Mouse (Mus musculus): ENCODE measurements around the gene Ganc.

Ganc gene

GRCm38 (mm10) chr2:120447306-120447705 lies 43.6 kb downstream of the Ganc start:
- peak; percentile 19 for DNase-seq (ENCODE audit: extremely low read depth, low read depth)

GRCm38 (mm10) chr2:120450724-120451123 lies 47.0 kb downstream of the Ganc start:
- DNase-seq (ENCODE audit: extremely low read depth, low read depth): no peak

DNA sequence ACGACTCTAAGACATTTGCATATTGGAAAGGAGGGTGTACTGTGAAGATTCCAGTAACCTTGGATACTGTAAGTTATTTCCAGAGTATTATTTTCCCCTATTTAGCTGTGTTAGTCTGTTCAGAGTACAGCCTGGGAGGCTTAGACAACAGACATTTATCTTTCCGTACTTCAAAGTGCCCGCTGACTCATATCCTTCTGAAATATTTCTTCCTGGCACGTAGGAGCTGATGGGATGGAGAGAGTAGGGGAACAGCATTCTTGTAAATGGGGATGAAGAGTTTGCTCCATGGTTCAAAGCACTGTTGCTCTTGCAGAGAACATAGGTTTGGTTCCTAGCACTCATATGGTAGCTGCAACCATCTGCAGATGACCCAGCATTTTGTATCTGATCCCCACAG lies 48.9 kb downstream of the Ganc start:
- no peak for DNase-seq (ENCODE audit: extremely low read depth, low read depth)

DNA sequence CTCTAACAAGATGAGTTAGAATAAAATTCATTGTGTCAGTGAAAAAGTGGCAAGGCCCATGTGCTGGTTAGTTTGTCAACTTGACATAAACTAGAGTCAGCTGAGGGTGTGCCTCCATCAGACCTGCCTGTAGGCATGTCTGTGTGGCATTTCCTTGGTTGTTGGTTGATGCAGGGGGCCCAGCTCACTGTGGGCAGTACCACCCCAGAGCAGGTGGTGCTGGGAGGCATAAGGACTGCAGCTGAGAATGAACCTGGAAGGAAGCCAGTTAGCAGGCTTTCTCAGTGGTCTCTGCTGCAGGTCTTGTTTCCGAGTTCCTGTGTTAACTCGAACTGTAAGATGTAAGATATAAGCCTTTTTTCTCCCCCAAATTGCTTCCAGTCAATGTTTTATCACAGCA lies 51.3 kb downstream of the Ganc start:
- no peak for DNase-seq (ENCODE audit: extremely low read depth, low read depth)

DNA sequence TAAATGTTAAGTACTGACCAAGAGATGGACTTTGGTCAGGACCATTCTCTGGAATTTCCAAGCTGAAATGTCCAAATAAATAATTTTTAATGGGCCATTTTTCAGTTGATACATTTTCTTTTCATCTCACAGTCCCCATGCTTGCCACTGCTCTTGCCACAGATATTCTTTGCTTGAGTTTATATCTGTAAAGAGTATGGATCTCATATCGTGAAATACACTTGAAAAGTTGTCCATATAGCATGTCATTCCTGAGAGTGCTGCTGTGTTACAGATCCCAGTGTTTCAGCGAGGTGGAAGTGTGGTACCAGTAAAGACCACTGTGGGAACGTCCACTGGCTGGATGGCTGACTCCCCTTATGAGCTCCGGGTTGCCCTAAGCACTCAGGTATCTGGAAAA lies 52.0 kb downstream of the Ganc start, which contains the start of gene Capn3:
TSS of gene Capn3 (plus strand) at position 301 of the 400 bp plus-strand sequence.
- DNase-seq (ENCODE audit: extremely low read depth, low read depth): no peak

GRCm38 (mm10) chr2:120460216-120460615 lies 56.5 kb downstream of the Ganc start:
- no peak for DNase-seq (ENCODE audit: extremely low read depth, low read depth)

DNA sequence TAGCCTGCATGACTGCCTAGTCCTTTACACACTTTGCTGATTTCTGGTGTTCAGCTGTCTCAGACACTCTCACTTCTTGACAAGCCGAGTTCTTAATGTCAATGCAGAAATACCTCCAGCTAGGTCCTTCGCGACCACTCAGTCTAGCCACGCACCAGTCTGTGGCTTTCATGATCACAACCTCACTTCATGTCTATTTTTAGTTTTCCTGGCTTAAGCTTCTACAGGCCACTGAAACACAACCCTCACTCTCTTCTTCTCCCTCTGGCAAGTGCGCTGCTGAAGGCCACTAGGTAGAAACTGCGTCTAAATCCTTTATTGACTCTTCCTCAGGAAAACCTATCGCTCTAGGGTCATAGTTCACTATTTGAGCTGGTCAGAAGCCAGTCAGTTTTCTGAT lies 59.6 kb downstream of the Ganc start:
- DNase-seq (ENCODE audit: extremely low read depth, low read depth): no peak

DNA sequence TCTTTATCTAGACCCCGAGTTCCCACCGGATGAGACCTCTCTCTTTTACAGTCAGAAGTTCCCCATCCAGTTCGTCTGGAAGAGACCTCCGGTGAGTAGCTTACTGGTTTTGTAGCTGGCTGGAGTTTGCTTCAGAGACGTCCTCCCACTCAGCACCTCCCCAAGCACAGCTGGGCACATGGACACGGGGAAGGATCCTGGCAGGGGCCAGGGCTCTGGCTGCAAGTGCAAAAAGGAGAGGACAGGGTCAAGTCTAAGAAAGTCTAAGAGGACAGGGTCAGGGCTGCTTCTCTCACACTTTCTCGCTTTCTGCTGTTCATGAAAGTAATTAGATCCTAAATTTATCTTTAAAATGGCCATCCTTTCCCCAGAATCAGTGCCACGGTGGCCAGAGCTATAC lies 60.4 kb downstream of the Ganc start:
- no peak for DNase-seq (ENCODE audit: extremely low read depth, low read depth)

- no peak for DNase-seq (ENCODE audit: extremely low read depth, low read depth)
These were observed 61.2 kb downstream of the Ganc start for GRCm38 (mm10) chr2:120464732-120465396.

GRCm38 (mm10) chr2:120465397-120465785 lies 61.7 kb downstream of the Ganc start:
- no peak for DNase-seq (ENCODE audit: extremely low read depth, low read depth)

DNA sequence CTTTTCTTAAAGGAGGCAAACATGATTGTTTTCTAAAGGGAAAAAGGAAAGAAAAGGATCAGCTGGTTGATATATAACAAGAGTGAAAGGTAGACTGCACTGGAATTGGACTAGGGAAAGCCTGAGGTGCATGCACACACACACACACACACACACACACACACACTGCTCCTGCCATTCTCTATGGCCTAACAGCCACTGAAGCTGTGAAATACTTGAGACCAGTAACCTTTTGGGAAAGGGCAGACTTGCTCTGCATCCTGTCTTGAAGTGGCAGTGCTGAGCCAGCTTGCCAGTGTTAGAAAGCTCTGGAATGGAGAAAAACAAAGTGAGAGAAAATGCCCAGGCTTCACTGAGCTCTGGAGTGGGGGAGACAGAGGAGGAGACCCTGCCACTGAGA lies 64.3 kb downstream of the Ganc start:
- DNase-seq (ENCODE audit: extremely low read depth, low read depth): no peak

DNA sequence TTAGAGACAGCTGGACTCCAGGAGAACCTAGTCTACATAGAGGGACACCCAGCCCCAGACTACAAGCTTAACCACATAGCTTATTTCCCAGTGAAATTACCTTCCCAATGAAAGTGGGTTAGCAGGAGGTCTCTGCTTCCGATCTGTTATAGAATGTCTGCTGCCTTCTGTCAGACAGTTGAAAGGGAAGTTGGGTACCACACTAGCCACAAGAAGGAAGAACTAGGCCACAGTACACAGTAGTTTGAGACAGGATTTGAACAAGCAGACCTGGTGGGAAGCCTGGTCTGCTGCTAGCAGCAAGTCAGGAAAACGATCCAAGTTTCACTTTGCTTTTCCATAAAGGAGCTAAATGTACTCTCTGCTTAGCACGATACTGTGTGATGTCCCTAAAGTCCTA lies 65.5 kb downstream of the Ganc start:
- no peak for DNase-seq (ENCODE audit: extremely low read depth, low read depth)

- DNase-seq (ENCODE audit: extremely low read depth, low read depth): no peak
These were observed 66.0 kb downstream of the Ganc start for GRCm38 (mm10) chr2:120469715-120470114.

DNA sequence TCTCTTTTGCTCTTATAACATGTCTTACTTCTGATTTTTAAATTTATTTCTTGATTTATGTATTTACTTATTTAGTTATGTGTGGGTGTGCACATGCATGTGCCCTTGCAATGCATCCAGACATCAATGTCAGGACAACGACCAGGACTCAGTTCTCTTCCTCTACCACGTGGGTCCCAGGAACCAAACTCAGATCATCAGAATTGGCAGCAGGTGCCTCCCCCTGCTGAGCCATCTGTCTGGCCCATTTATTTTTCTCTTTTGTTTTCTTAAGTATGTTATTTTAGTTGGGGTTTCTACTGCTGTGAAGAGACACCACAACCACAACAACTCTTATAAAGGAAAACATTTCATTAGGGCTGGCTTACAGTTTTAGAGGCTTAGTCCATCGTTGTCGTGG lies 67.2 kb downstream of the Ganc start:
- no peak for DNase-seq (ENCODE audit: extremely low read depth, low read depth)

DNA sequence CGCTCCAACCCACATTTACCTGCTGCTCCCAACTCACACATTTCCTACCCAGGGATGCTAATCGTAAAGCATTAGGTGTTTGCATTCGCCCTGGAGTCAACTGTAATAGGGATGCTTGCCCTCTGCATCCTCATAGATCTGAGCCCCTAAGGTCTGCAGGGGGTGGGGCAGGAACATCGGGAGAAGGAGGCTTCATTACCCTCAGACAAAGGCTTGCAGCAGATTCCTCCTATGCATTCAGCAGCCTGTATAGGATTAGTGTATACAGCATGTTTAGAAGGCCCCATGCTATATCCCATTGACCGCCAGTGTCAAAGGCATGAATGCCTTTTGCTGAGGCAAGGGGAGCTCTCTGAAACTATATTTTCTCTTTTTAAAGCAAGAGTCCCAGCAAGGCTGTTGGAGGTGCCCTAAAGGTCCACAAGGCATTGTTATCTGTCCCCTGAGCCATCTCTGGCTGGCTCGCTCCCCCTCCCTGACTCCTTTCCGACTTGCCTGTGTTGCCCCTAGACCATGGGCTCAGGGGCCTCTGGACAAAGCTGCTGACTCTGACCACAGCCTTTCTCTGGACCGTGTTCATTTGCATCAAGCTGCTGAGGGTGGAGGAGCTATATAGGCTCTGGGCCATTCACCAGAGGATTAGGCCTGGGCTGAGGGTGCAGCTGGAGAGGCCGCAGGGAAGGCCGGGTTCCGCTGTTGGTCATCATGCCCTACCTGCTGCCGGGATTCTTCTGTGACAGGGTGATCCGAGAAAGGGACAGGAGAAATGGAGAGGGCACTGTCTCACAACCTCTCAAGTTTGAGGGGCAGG lies 72.8 kb downstream of the Ganc start:
- DNase-seq (ENCODE audit: extremely low read depth, low read depth): no peak

DNA sequence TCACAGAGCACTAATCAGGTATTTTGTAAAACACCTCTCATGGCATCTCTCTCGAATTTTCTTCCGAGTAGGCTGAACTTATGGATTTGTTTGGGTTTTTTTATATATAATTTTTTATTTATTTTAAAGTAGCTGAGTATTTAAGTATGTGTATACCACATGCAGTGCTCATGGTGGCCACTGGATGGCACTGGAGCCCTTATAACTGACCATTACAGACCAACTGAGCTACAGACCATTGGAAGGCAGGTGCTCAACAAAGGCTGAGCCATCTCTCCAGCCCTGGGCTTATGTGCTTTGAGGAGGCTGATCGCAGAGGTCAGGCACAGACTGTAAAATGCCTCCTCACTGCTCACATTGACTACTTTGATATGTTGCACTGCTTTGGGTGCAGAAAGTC lies 74.9 kb downstream of the Ganc start:
- peak; percentile 49 for DNase-seq (ENCODE audit: extremely low read depth, low read depth)

DNA sequence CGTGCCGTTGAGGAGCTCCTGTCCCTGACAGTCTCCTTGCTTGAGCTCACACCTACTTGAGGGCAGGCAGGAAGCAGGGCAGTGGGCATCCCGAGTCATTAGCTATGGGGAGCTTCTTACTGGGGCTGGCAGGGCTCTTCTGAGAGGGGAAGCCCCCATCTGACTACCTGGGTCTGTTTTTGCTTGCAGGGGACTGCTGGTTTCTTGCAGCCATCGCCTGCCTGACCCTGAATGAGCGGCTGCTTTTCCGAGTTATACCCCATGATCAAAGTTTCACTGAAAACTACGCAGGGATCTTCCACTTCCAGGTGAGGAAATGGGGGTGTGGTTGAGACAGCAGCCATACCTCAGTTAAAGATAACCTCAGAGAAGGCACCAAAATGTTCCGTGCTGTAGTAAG lies 78.2 kb downstream of the Ganc start:
- DNase-seq (ENCODE audit: extremely low read depth, low read depth): no peak

- DNase-seq (ENCODE audit: extremely low read depth, low read depth): no peak
These were observed 79.1 kb downstream of the Ganc start for GRCm38 (mm10) chr2:120482506-120483389.

DNA sequence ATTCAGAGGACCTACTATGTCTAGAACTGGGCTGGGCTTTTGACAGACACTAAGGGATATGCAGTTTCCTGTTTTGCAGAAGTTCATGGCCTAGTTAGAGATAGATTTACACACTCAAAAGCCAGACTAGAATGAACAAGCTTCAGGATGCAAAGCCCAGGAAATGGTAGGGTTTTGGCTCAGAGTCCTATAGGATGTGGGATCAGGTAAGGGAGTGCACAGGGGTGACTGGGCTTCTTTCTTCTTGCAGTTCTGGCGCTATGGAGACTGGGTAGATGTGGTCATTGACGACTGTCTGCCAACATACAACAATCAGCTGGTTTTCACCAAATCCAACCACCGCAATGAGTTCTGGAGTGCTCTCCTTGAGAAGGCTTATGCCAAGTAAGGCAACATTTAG lies 80.5 kb downstream of the Ganc start:
- DNase-seq (ENCODE audit: extremely low read depth, low read depth): no peak

GRCm38 (mm10) chr2:120493254-120493653 lies 89.6 kb downstream of the Ganc start:
- DNase-seq (ENCODE audit: extremely low read depth, low read depth): no peak

DNA sequence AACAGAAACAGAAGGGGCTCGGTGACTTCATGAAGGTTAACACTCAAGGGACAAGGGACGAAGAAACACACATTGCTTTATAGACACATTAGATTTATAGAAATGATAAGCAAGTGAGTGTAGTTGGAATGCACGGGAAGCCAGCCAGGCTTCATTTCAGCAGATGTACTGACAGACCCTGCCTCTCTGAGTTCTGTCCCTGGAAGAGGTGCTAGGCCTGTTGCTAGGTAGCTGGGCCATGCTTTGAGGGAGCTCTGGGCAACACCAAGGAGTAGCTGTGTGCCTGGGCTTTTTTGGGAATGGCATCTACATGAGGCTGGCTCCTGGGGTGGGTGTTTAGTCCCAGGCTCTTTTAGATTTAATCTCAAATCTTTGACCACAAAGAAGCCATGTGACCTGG lies 92.8 kb downstream of the Ganc start:
- DNase-seq (ENCODE audit: extremely low read depth, low read depth): no peak

- DNase-seq (ENCODE audit: extremely low read depth, low read depth): no peak
These were observed 96.3 kb downstream of the Ganc start for GRCm38 (mm10) chr2:120499971-120500471.

Measured in MEL-GATA-1-ER (cell line).